In genomic region chr13:91371596-91371987, GRCm38 (mm10) we compare ENCODE assay signal across 8 mouse cellular contexts.
A peak's percentile ranks its signal among the peaks of the same experiment; 100 is the strongest.
DNase-seq lines count a peak whose midpoint lies in the region; ATAC-seq and TF ChIP-seq lines count a peak whose summit lies in the region.

No protein-coding gene starts in this region.

- TF ChIP-seq POLR2A in MEL (IDR thresholded peaks at IDR 0.05; ENCODE audit: control insufficient read depth in 1 of 2, insufficient read depth in 1 of 2, low read depth in 1 of 2, low read length in 2 of 2, poor library complexity in 1 of 2), result no peak

- no peaks in the 10 kb centered on the region for H3K9me3 ChIP-seq in heart, embryonic 15.5 days (replicated peaks)
- no peaks in the 10 kb centered on the region for H3K9me3 ChIP-seq in MEL (replicated peaks; ENCODE audit: insufficient read depth, low read length)
- H3K9me3 ChIP-seq in hindbrain, embryonic 11.5 days (ENCODE audit: control insufficient read depth, low read length), result no peaks in the 10 kb centered on the region

- H3K27ac ChIP-seq in heart, embryonic 15.5 days, result peak overlapping the region; percentile 98
- H3K27ac ChIP-seq in MEL (ENCODE audit: control insufficient read depth, low read depth, low read length), result peak overlapping the region; percentile 77
- H3K27ac ChIP-seq in hindbrain, embryonic 11.5 days (ENCODE audit: low read depth, low read length), result peak overlapping the region; percentile 98

- no peak for TF ChIP-seq EP300 in MEL (IDR thresholded peaks at IDR 0.05; ENCODE audit: low read depth in 1 of 2, low read length in 2 of 2)

- H3K27me3 ChIP-seq in heart, embryonic 15.5 days, result no peaks in the 10 kb centered on the region
- no peaks in the 10 kb centered on the region for H3K27me3 ChIP-seq in MEL (ENCODE audit: control insufficient read depth in 1 of 2, insufficient read depth in 2 of 2, low read length in 2 of 2)
- no peaks in the 10 kb centered on the region for H3K27me3 ChIP-seq in hindbrain, embryonic 11.5 days (ENCODE audit: control insufficient read depth, insufficient read depth, low read length)

- peak overlapping the region; percentile 55 for H3K4me3 ChIP-seq in heart, embryonic 15.5 days
- H3K4me3 ChIP-seq in MEL (ENCODE audit: control insufficient read depth in 1 of 2, insufficient read depth in 1 of 2, low read depth in 2 of 2, low read length in 2 of 2), result peak overlapping the region; percentile 65 to 76
- H3K4me3 ChIP-seq in hindbrain, embryonic 11.5 days (ENCODE audit: low read depth, low read length), result no peak overlapping the region

- H3K79me2 ChIP-seq in MEL (ENCODE audit: control insufficient read depth, insufficient read depth, low read length, poor library complexity), result peaks cover 2% of the 10 kb centered on the region; the same call in 1 of the 2 replicates

- TF ChIP-seq RAD21 in MEL (IDR thresholded peaks at IDR 0.05; ENCODE audit: low read depth, low read length), result no peak

- 30% methylated on average over 2 of the region's 2 CpGs for WGBS in heart, embryonic 15.5 days
- WGBS in hindbrain, embryonic 11.5 days, result 16% methylated on average over 2 of the region's 2 CpGs

- ATAC-seq in heart, embryonic 15.5 days (replicated peaks; ENCODE audit: insufficient number of reproducible peaks, insufficient read depth, low FRiP score, low read depth), result no peak
- no peak for ATAC-seq in hindbrain, embryonic 11.5 days (ENCODE audit: low FRiP score)
- ATAC-seq in megakaryocyte progenitor cell, adult 5-6 weeks (replicated peaks; ENCODE audit: poor library complexity), result 0 out of 2 replicates have a peak, but pooled peaks have one; percentile 2

- H3K36me3 ChIP-seq in heart, embryonic 15.5 days, result no peaks in the 10 kb centered on the region
- H3K36me3 ChIP-seq in MEL (ENCODE audit: control insufficient read depth in 1 of 2, insufficient read depth in 2 of 2, low read length in 2 of 2), result peaks cover 0 to 7% of the 10 kb centered on the region in 2 experiments; a peak in 2 of 4 replicates
- no peaks in the 10 kb centered on the region for H3K36me3 ChIP-seq in hindbrain, embryonic 11.5 days (ENCODE audit: control insufficient read depth, insufficient read depth, low read length)

- H3K4me2 ChIP-seq in heart, embryonic 15.5 days, result peak overlapping the region; percentile 88
- peak overlapping the region; percentile 81 for H3K4me2 ChIP-seq in hindbrain, embryonic 11.5 days (replicated peaks; ENCODE audit: low read depth, low read length)

- DNase-seq in heart, postnatal 4 days, result no peak
- peak; percentile 17 for DNase-seq in MEL (ENCODE audit: low read depth, low spot score)
- DNase-seq in hindbrain, embryonic 11.5 days (ENCODE audit: low spot score), result no peak
- no peak for DNase-seq in ovary, postnatal 14 days (ENCODE audit: low spot score)
- DNase-seq in embryo, embryonic 10.5 days (ENCODE audit: low spot score), result no peak
- DNase-seq in gastrocnemius, adult 18-20 months (ENCODE audit: low spot score), result no peak

- H3K9ac ChIP-seq in heart, embryonic 15.5 days, result peak overlapping the region; percentile 73; the same call in 1 of the 2 replicates
- peak overlapping the region; percentile 73 for H3K9ac ChIP-seq in MEL (ENCODE audit: control insufficient read depth, low read depth, low read length, poor library complexity, severe bottlenecking)
- no peak overlapping the region; the same call in 1 of the 2 replicates for H3K9ac ChIP-seq in hindbrain, embryonic 11.5 days (ENCODE audit: low read depth, low read length)

- peaks cover 35% of the 10 kb centered on the region for H3K4me1 ChIP-seq in heart, embryonic 15.5 days (replicated peaks)
- H3K4me1 ChIP-seq in MEL (ENCODE audit: control insufficient read depth in 1 of 2, insufficient read depth in 2 of 2, low read length in 2 of 2), result peaks cover 2 to 11% of the 10 kb centered on the region in 2 experiments; a peak in 3 of 4 replicates
- H3K4me1 ChIP-seq in hindbrain, embryonic 11.5 days (replicated peaks; ENCODE audit: control insufficient read depth, insufficient read depth, low read length), result peaks cover 15% of the 10 kb centered on the region

- TF ChIP-seq CTCF in MEL (IDR thresholded peaks at IDR 0.05 in 2 of 3, conservative IDR thresholded peaks at IDR 0.05 in 1 of 3; ENCODE audit: control insufficient read depth in 1 of 3, insufficient read depth in 1 of 3, low read depth in 2 of 3, low read length in 3 of 3, poor library complexity in 1 of 3, severe bottlenecking in 1 of 3), result no peak

TF ChIP-seq in MEL, 35 proteins besides CTCF, POLR2A, EP300 and RAD21:
- TF ChIP-seq RCOR1 (IDR thresholded peaks at IDR 0.05; ENCODE audit: low read depth, low read length), result 0 out of 2 replicates have a peak, but pooled peaks have one; percentile 8
- 0 out of 2 replicates have a peak, but pooled peaks have one; percentile 47 for TF ChIP-seq CHD1 (IDR thresholded peaks at IDR 0.05; ENCODE audit: low read depth, low read length)
- TF ChIP-seq ZKSCAN1 (IDR thresholded peaks at IDR 0.05; ENCODE audit: low read depth, low read length), result 0 out of 2 replicates have a peak, but pooled peaks have one; percentile 3
- no peak for TF ChIP-seq ETS1 (IDR thresholded peaks at IDR 0.05; ENCODE audit: low read depth, low read length)
